Mouse (Mus musculus): Measurements from ENCODE around the gene Tst.

- TF ChIP-seq POLR2A (IDR thresholded peaks at IDR 0.05; ENCODE audit: insufficient read length, low read depth) (no peak), USF1 (IDR thresholded peaks at IDR 0.05; ENCODE audit: low read depth) (no peak), MAX (IDR thresholded peaks at IDR 0.05; ENCODE audit: low read depth) (no peak), MYOG (IDR thresholded peaks at IDR 0.05; ENCODE audit: control insufficient read depth in 1 of 3, insufficient read depth in 1 of 3, insufficient read length in 2 of 3, low read depth in 2 of 3) (no peak)
Observed at GRCm38 (mm10) chr15:78438973-78439372, 33.3 kb upstream of the Tst start.
